Mouse (Mus musculus) erythroblast, embryonic 14.5 days (primary cell): ENCODE results near the gene Camk1d.

Source experiments
- GATA1 ChIP-seq: IDR thresholded peaks from 2 replicates; pipeline ENCODE4 v1.6.1; 2012; ENCODE audit warnings: low read length, inconsistent platforms, mixed read lengths
- TAL1 ChIP-seq: IDR thresholded peaks from 3 replicates; pipeline ENCODE4 v1.6.1; 2012; ENCODE audit warnings: low read length, inconsistent platforms, mixed read lengths

DNA sequence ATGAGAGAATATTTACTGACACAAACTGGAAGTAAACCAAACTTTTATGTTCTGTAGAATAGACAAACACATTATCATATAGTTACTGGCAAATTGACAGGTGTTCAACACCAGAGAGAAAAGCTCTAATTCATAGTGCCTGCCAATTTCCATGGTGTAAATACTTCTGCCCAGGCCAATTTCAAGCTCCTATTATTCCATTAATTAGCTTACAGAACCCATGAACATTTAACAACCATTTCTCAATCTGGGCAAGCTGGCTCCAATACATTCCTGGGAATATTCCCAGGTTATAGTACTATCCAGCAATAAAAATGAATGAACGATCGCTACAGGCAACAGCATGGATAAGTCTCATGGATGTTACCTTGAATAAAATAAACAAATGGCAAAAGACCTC, 452.0 kb downstream of the Camk1d start:
- no peak for TF ChIP-seq TAL1
- no peak for TF ChIP-seq GATA1
